Mouse (Mus musculus) intestine, embryonic 14.5 days (tissue): ENCODE results near the gene Akap17b. TPM values are rescaled to one million over a fixed set of nuclear protein-coding genes. Genes with fewer than 3 reads are reported as not detected.
A peak's percentile ranks its signal among the peaks of the same experiment; 100 is the strongest.
"Not testable (repeated sequence)": the region's sequence is repeated elsewhere in the genome, so short reads cannot be mapped to it uniquely, and the experiment has no call there.

Experiments
- ATAC-seq: fragments of 200-750 bp; cut with Nextera tagmentation; replicated peaks from 2 replicates; pipeline ENCODE4 v1.8.0; 2017; ENCODE audit warnings: low read depth, moderate number of reproducible peaks, moderate TSS enrichment, moderate library complexity; ENCODE audit not compliant: low FRiP score, low TSS enrichment
- DNase-seq: peaks from one replicate; pipeline ENCODE4 v3.0.0-alpha.2; 2018; ENCODE audit warnings: low spot score
- H3K27ac ChIP-seq: fragments of 300-500 bp; sonication (generic); 2 replicates; pipeline ENCODE4 v1.5.1; 2014; ENCODE audit warnings: low read depth, mild to moderate bottlenecking, control low read depth
- H3K27me3 ChIP-seq: fragments of 300-500 bp; sonication (generic); replicated peaks from 2 replicates; pipeline ENCODE4 v1.6.1; 2014; ENCODE audit warnings: low read length, control low read depth; ENCODE audit not compliant: control insufficient read depth, insufficient read depth
- H3K36me3 ChIP-seq: fragments of 300-500 bp; sonication (generic); 2 replicates; pipeline ENCODE4 v1.6.1; 2014; ENCODE audit warnings: low read length, control low read depth; ENCODE audit not compliant: control insufficient read depth, insufficient read depth
- H3K4me1 ChIP-seq: fragments of 300-500 bp; sonication (generic); replicated peaks from 2 replicates; pipeline ENCODE4 v1.6.1; 2014; ENCODE audit warnings: low read length, control low read depth, mixed read lengths; ENCODE audit not compliant: control insufficient read depth, insufficient read depth
- H3K4me2 ChIP-seq: fragments of 300-500 bp; sonication (generic); 2 replicates; pipeline ENCODE4 v1.6.1; 2014; ENCODE audit warnings: low read length
- H3K4me3 ChIP-seq: fragments of 300-500 bp; sonication (generic); 2 replicates; pipeline ENCODE4 v1.5.1; 2014; ENCODE audit warnings: low read depth, low read length, control low read depth, mixed read lengths
- H3K9ac ChIP-seq: fragments of 300-500 bp; sonication (generic); 2 replicates; pipeline ENCODE4 v1.6.1; 2014; ENCODE audit warnings: mild to moderate bottlenecking, low read length
- H3K9me3 ChIP-seq: fragments of 300-500 bp; sonication (generic); 2 replicates; pipeline ENCODE4 v1.6.1; 2016; ENCODE audit warnings: low read length, control low read depth; ENCODE audit not compliant: control insufficient read depth
- WGBS: fragments of 180-500 bp; shearing (Covaris S2); extraction: QIAGEN DNeasy Blood & Tissue Kit; methylation state at CpG from one replicate; pipeline ENCODE4 v1.1.7; 2014; 5-methylcytosine and 5-hydroxymethylcytosine counted together
- polyA plus RNA-seq: library from polyadenylated mRNA; unstranded; fragments of >200 nt; fragmentation: Nextera tagmentation; extraction: Ambion mirVana; gene quantifications from 2 replicates; pipeline ENCODE4 v1.2.1, GENCODE M21; 2014

Akap17b gene
- polyA plus RNA-seq, 1 experiment from 2014 or later = 3.2 TPM

- Histone ChIP-seq H3K4me2 (no peak overlapping the region), H3K9me3 (no peaks in the 10 kb centered on the region), H3K9ac (no peak overlapping the region), H3K27me3 (no peaks in the 10 kb centered on the region), H3K36me3 (peaks cover 29% of the 10 kb centered on the region), H3K4me3 (no peak overlapping the region), H3K4me1 (no peaks in the 10 kb centered on the region), H3K27ac (no peak overlapping the region)
- DNase-seq (no peak), ATAC-seq (no peak)
- WGBS = 92% methylated on average over 4 of the region's 4 CpGs
Observed at GRCm38 (mm10) chrX:36604040-36604439, 41.2 kb downstream of the Akap17b start.

GRCm38 (mm10) chrX:36602926-36603325, 42.3 kb downstream of the Akap17b start:
- DNase-seq = no peak
- Histone ChIP-seq H3K36me3 (peaks cover 29% of the 10 kb centered on the region), H3K4me3 (no peak overlapping the region), H3K4me1 (no peaks in the 10 kb centered on the region), H3K9ac (no peak overlapping the region), H3K27me3 (no peaks in the 10 kb centered on the region), H3K27ac (no peak overlapping the region), H3K9me3 (no peaks in the 10 kb centered on the region), H3K4me2 (no peak overlapping the region)
- 77% methylated on average over 2 of the region's 2 CpGs for WGBS
- ATAC-seq = no peak

- H3K4me2 ChIP-seq = peak overlapping the region; percentile 55; the same call in 1 of the 2 replicates
- WGBS = 77% methylated on average over 8 of the region's 8 CpGs
- no peak for DNase-seq
- H3K27ac ChIP-seq = no peak overlapping the region
- H3K9ac ChIP-seq = no peak overlapping the region
- no peaks in the 10 kb centered on the region for H3K9me3 ChIP-seq
- peaks cover 19% of the 10 kb centered on the region for H3K36me3 ChIP-seq
- ATAC-seq = no peak
- H3K4me1 ChIP-seq = no peaks in the 10 kb centered on the region
- no peak overlapping the region for H3K4me3 ChIP-seq
- no peaks in the 10 kb centered on the region for H3K27me3 ChIP-seq
Observed at GRCm38 (mm10) chrX:36600066-36600465, 45.1 kb downstream of the Akap17b start.

GRCm38 (mm10) chrX:36599656-36600055, 45.5 kb downstream of the Akap17b start:
- Histone ChIP-seq H3K9ac (no peak overlapping the region), H3K27ac (no peak overlapping the region), H3K36me3 (peaks cover 15% of the 10 kb centered on the region; the same call in 1 of the 2 replicates), H3K4me1 (no peaks in the 10 kb centered on the region), H3K27me3 (no peaks in the 10 kb centered on the region), H3K4me2 (peak overlapping the region; percentile 55), H3K4me3 (peak overlapping the region; percentile 58), H3K9me3 (no peaks in the 10 kb centered on the region)
- no peak for ATAC-seq
- DNase-seq = no peak
- 37% methylated on average over 3 of the region's 3 CpGs for WGBS

- DNase-seq (no peak), ATAC-seq (peak; percentile 56)
- WGBS = 20% methylated on average over 14 of the region's 14 CpGs
- H3K27ac ChIP-seq = peak overlapping the region; percentile 59; the same call in 1 of the 2 replicates
- H3K9ac ChIP-seq = peak overlapping the region; percentile 75
- peaks cover 14% of the 10 kb centered on the region; the same call in 1 of the 2 replicates for H3K36me3 ChIP-seq
- H3K27me3 ChIP-seq = no peaks in the 10 kb centered on the region
- no peaks in the 10 kb centered on the region for H3K4me1 ChIP-seq
- no peaks in the 10 kb centered on the region for H3K9me3 ChIP-seq
- peak overlapping the region; percentile 58 for H3K4me3 ChIP-seq
- peak overlapping the region; percentile 55 for H3K4me2 ChIP-seq
Observed at GRCm38 (mm10) chrX:36598861-36599344, 46.3 kb downstream of the Akap17b start.

GRCm38 (mm10) chrX:36598390-36598810, 46.8 kb downstream of the Akap17b start:
- WGBS = 17% methylated on average over 38 of the region's 41 CpGs
- peak overlapping the region; percentile 55 for H3K4me2 ChIP-seq
- H3K9ac ChIP-seq = peak overlapping the region; percentile 75
- DNase-seq = no peak
- peak; percentile 65 for ATAC-seq
- H3K36me3 ChIP-seq = peaks cover 8% of the 10 kb centered on the region; the same call in 1 of the 2 replicates
- H3K27me3 ChIP-seq = no peaks in the 10 kb centered on the region
- no peaks in the 10 kb centered on the region for H3K4me1 ChIP-seq
- H3K4me3 ChIP-seq = peak overlapping the region; percentile 58
- no peaks in the 10 kb centered on the region for H3K9me3 ChIP-seq
- H3K27ac ChIP-seq = peak overlapping the region; percentile 59

GRCm38 (mm10) chrX:36597707-36598389, 47.3 kb downstream of the Akap17b start, which contains the start of gene Pgrmc1:
Gene Pgrmc1 (plus strand): TSS chrX:36598206.
- H3K27ac ChIP-seq = peak within 1 kb of the TSS; percentile 59
- no peaks in the 10 kb centered on the region for H3K27me3 ChIP-seq
- no peaks in the 10 kb centered on the region for H3K4me1 ChIP-seq
- peak within 1 kb of the TSS; percentile 58 for H3K4me3 ChIP-seq
- H3K9ac ChIP-seq = peak within 1 kb of the TSS; percentile 75
- H3K36me3 ChIP-seq = peaks cover 7% of the 10 kb centered on the region; the same call in 1 of the 2 replicates
- ATAC-seq = peak; percentile 94
- peak; percentile 86 for DNase-seq
- WGBS = 17% methylated on average over 35 of the region's 45 CpGs
- H3K9me3 ChIP-seq = no peaks in the 10 kb centered on the region
- H3K4me2 ChIP-seq = peak within 1 kb of the TSS; percentile 55

- WGBS = 75% methylated on average over 3 of the region's 5 CpGs
- not testable (repeated sequence) for H3K4me2 ChIP-seq, ATAC-seq, H3K9me3 ChIP-seq, H3K4me1 ChIP-seq, DNase-seq, H3K27me3 ChIP-seq, H3K9ac ChIP-seq, H3K36me3 ChIP-seq, H3K4me3 ChIP-seq, H3K27ac ChIP-seq
Observed at GRCm38 (mm10) chrX:36596483-36597120, 48.6 kb downstream of the Akap17b start.
